Mouse (Mus musculus) hindbrain, embryonic 13.5 days (tissue): ENCODE results near the gene Chmp6. TPM values are rescaled to one million over a fixed set of nuclear protein-coding genes. Genes with fewer than 3 reads are reported as not detected.

ENCODE experiments used
- ATAC-seq: fragments of 200-750 bp; cut with Nextera tagmentation; 2 replicates; pipeline ENCODE4 v1.8.0; 2017; ENCODE audit warnings: moderate TSS enrichment; ENCODE audit not compliant: low FRiP score
- H3K27ac ChIP-seq: fragments of 300-500 bp; sonication (generic); 2 replicates; pipeline ENCODE4 v1.5.1; 2015; ENCODE audit warnings: inconsistent platforms, mild to moderate bottlenecking, moderate library complexity
- H3K27me3 ChIP-seq: fragments of 300-500 bp; sonication (generic); 2 replicates; pipeline ENCODE4 v1.6.1; 2015; ENCODE audit warnings: mild to moderate bottlenecking, inconsistent platforms
- H3K36me3 ChIP-seq: fragments of 300-500 bp; sonication (generic); 2 replicates; pipeline ENCODE4 v1.6.1; 2015; ENCODE audit warnings: mild to moderate bottlenecking, inconsistent platforms
- H3K4me1 ChIP-seq: fragments of 300-500 bp; sonication (generic); replicated peaks from 2 replicates; pipeline ENCODE4 v1.6.1; 2015; ENCODE audit warnings: inconsistent platforms
- H3K4me2 ChIP-seq: fragments of 300-500 bp; sonication (generic); 2 replicates; pipeline ENCODE4 v1.6.1; 2015; ENCODE audit warnings: inconsistent platforms, mild to moderate bottlenecking, moderate library complexity
- H3K4me3 ChIP-seq: fragments of 300-500 bp; sonication (generic); 2 replicates; pipeline ENCODE4 v1.5.1; 2015; ENCODE audit warnings: mild to moderate bottlenecking, inconsistent platforms
- H3K9ac ChIP-seq: fragments of 300-500 bp; sonication (generic); 2 replicates; pipeline ENCODE4 v1.6.1; 2015; ENCODE audit warnings: mild to moderate bottlenecking, inconsistent platforms
- H3K9me3 ChIP-seq: fragments of 300-500 bp; sonication (generic); 2 replicates; pipeline ENCODE4 v1.6.1; 2016; ENCODE audit warnings: inconsistent platforms
- WGBS: fragments of 180-500 bp; shearing (Covaris S2); methylation state at CpG from one replicate; pipeline ENCODE4 v1.1.7; 2015; 5-methylcytosine and 5-hydroxymethylcytosine counted together
- polyA plus RNA-seq: library from polyadenylated mRNA; unstranded; fragments of >200 nt; fragmentation: Nextera tagmentation; extraction: Ambion mirVana; gene quantifications from 2 replicates; pipeline ENCODE4 v1.2.1, GENCODE M21; 2015

Chmp6 gene
- polyA plus RNA-seq, 1 experiment from 2014 or later = 100 TPM

DNA sequence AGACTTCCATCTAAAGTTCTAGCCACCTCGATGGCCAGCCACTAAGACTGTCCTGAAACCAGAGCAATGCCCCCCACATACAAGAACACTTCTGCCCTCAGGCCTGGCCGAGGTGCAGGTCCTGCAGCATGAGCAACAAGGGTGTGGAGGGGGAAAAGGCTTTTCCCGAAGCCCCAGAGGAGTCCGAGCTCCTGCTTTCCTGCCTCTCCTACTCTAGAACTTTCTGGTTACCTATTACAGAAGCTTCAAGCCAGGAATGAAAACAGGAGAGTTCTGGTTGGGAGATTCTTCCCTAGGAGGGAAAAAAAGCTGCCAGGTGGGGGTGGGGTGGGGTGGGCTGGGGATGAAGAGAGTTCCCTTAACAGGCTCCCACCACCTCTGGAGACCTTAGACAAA lies 26.5 kb downstream of the Chmp6 start:
- H3K27ac ChIP-seq = no peak overlapping the region
- WGBS = 68% methylated on average over 4 of the region's 4 CpGs
- H3K9ac ChIP-seq = no peak overlapping the region
- no peaks in the 10 kb centered on the region for H3K9me3 ChIP-seq
- no peak overlapping the region for H3K4me2 ChIP-seq
- ATAC-seq = no peak
- peaks cover 85% of the 10 kb centered on the region for H3K4me1 ChIP-seq
- no peaks in the 10 kb centered on the region for H3K36me3 ChIP-seq
- H3K27me3 ChIP-seq = peaks cover 46% of the 10 kb centered on the region
- no peak overlapping the region for H3K4me3 ChIP-seq

DNA sequence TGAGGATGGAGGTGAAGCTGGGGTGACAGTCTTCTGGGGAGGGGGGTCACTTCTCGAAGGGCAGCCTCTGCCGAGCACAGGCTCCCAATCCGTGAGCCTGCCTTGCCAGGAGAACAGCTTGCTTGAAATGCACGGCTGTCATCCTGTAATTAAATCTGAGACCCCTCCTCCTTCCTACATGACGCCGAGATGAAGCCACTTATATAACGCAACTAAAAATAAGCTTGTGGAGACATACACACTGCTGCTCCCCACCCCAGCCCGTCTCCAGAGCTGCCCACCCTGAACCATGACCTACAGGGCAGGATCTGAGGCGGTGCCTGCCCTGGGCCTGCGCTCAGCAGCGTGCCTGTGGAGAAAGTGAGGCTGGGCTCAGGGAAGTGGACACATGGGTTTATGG lies 26.9 kb downstream of the Chmp6 start:
- Histone ChIP-seq H3K9me3 (no peaks in the 10 kb centered on the region), H3K4me1 (peaks cover 89% of the 10 kb centered on the region), H3K36me3 (no peaks in the 10 kb centered on the region), H3K4me3 (no peak overlapping the region), H3K4me2 (no peak overlapping the region), H3K27me3 (peaks cover 50% of the 10 kb centered on the region), H3K27ac (no peak overlapping the region), H3K9ac (no peak overlapping the region)
- ATAC-seq = no peak
- WGBS = 67% methylated on average over 11 of the region's 11 CpGs

DNA sequence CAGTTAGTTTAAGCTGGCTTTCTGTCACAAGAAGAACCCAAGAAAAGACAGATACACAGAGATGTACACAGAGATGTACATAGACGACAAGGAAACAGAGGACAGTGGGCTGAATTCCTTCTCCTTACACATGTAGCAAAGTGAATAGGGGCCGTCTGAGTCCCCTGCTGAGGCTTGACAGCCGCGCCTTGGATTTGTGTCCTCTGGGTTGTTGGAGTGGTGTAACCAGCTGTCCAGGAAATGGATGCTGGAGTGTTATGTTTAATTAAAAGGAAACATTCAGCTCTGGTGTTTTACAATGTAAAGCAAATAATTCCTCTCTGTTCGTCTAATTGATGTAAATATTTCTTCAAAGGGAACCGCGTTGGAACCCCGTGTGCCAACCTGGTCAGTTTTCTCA lies 28.6 kb downstream of the Chmp6 start:
- Histone ChIP-seq H3K4me2 (peak overlapping the region; percentile 95), H3K4me1 (peaks cover 77% of the 10 kb centered on the region), H3K9ac (peak overlapping the region; percentile 72), H3K36me3 (no peaks in the 10 kb centered on the region), H3K9me3 (no peaks in the 10 kb centered on the region), H3K4me3 (peak overlapping the region; percentile 59), H3K27ac (no peak overlapping the region), H3K27me3 (peaks cover 53% of the 10 kb centered on the region)
- 3% methylated on average over 8 of the region's 8 CpGs for WGBS
- ATAC-seq = no peak

DNA sequence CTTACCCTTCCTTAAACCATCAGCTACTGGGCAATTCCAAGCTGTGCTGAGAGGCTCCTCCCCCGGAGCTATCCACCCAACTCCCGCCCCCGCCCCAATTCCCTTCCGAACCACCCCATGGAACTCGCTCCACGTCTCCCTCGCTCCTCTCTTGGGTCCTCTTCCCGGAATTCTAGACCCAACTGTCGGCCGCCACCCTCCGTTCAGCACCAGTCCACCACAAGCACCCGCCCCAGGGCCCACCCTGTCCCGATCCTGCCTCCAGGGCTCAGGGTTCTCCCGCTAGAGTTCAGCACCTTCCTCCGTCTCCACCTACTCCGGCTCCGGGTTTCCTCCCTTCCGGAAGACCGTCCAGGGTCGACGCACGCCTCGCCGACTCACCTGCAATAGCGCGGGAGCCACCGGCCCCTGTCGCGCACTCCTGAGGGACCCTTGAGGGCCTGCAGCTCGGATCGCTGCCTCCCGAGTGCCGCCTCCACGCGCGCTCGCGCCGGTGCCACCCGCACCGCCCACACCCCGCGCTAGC lies 29.0 kb downstream of the Chmp6 start:
- peaks cover 53% of the 10 kb centered on the region for H3K27me3 ChIP-seq
- peak overlapping the region; percentile 75 for H3K27ac ChIP-seq
- H3K4me3 ChIP-seq = peak overlapping the region; percentile 59
- H3K9me3 ChIP-seq = no peaks in the 10 kb centered on the region
- peak overlapping the region; percentile 72 for H3K9ac ChIP-seq
- peak overlapping the region; percentile 95 for H3K4me2 ChIP-seq
- WGBS = 1% methylated on average over 43 of the region's 43 CpGs
- ATAC-seq = peak; percentile 65; the same call in 1 of the 2 replicates
- H3K36me3 ChIP-seq = no peaks in the 10 kb centered on the region
- peaks cover 73% of the 10 kb centered on the region for H3K4me1 ChIP-seq

DNA sequence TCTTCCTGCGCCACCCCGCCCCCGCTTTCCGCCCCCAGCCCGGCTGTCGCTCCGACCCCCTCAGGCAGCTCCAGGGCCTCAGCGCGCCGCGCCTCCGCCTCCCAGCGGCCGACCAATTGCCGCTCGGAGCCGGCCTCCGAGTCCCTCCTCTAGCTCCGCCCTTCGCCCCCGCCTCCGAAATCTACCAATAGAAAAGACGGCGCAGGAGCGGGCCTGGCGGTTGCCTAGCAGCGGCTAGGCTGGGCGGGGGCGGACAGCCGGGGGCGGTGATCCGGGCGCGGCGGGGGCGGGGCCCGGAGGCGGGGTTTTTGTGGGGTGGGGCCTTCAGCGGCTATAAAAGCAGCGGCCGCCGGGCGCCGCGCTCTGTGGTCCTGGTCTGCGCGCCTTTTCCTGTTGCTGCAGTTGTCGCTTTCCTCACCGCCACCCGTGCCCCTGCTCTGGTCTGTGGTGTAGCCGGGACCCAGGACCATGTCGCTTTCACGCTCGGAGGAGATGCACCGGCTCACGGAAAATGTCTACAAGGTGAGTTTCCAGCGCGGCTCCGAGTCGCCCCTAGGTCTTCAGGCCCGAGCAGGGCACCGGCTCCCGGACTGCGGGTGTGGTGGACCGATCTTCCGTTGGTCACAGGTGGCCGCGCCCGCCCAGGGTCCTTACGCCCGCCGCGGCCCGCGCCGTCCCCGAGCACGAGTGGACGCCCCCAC lies 29.6 kb downstream of the Chmp6 start, which contains the start of gene Baiap2:
TSS of gene Baiap2 (plus strand) at position 37 of the 701 bp plus-strand sequence.
- Histone ChIP-seq H3K4me1 (peaks cover 69% of the 10 kb centered on the region), H3K27ac (peak within 1 kb of the TSS; percentile 75), H3K9me3 (no peaks in the 10 kb centered on the region), H3K4me3 (peak within 1 kb of the TSS; percentile 59), H3K9ac (peak within 1 kb of the TSS; percentile 81), H3K4me2 (peak within 1 kb of the TSS; percentile 95), H3K36me3 (no peaks in the 10 kb centered on the region), H3K27me3 (peaks cover 49% of the 10 kb centered on the region)
- WGBS = 2% methylated on average over 73 of the region's 79 CpGs
- ATAC-seq = peak; percentile 96

DNA sequence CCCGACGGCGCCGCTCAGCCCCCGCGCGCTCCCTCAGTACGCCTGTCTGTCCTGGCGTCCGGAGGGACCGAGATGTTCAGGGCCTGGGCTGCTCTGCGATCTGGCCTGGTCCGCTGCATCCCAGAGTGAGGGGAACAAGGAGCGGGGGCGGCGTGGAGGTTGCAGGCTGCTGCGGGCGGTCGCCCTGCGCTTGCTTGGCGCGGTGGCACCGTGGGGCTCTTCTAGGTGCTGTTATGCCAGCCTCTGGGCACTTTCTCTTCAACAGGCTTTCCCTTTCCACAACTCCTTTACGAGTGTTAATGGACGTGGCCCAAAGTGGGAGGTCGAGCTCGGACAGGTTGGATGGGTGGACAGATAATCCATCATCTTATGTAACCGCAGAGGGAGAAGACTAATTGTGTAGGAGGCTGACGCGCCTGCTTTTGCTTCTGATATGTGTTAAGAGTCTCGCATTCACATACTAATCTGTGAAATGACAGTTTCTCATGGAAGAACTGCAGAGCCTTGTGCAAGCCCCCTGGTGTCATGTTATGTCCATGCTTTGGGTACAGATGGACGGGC lies 30.3 kb downstream of the Chmp6 start:
- no peaks in the 10 kb centered on the region for H3K9me3 ChIP-seq
- WGBS = 5% methylated on average over 32 of the region's 32 CpGs
- peak overlapping the region; percentile 59 for H3K4me3 ChIP-seq
- H3K27me3 ChIP-seq = peaks cover 43% of the 10 kb centered on the region
- peak overlapping the region; percentile 81 for H3K9ac ChIP-seq
- H3K4me1 ChIP-seq = peaks cover 69% of the 10 kb centered on the region
- peak; percentile 15 for ATAC-seq
- peak overlapping the region; percentile 44; the same call in 1 of the 2 replicates for H3K27ac ChIP-seq
- H3K36me3 ChIP-seq = no peaks in the 10 kb centered on the region
- H3K4me2 ChIP-seq = peak overlapping the region; percentile 95

DNA sequence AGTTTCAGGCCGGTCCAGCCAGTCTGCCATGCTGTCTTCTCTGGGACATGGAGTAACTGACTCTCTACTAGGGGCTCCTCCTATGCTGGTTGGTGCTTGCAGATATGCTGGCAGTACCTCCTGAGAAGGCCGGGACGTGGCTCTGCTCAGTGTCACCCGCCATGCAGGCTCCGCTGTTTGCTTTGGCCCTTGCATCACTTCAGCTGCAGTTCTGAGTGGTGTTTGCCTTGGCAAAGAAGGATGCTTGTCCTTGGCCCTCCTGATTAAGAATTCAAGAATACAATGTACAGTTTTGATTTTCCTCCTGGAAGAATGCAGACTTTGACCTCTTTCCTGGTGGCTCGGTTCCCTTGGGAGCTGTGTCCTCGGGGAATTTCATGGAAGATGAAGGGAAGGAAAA lies 32.1 kb downstream of the Chmp6 start:
- ATAC-seq = no peak
- Histone ChIP-seq H3K9ac (no peak overlapping the region), H3K4me2 (peak overlapping the region; percentile 95; the same call in 1 of the 2 replicates), H3K4me1 (peaks cover 56% of the 10 kb centered on the region), H3K9me3 (no peaks in the 10 kb centered on the region), H3K27me3 (peaks cover 30% of the 10 kb centered on the region), H3K36me3 (no peaks in the 10 kb centered on the region), H3K27ac (no peak overlapping the region), H3K4me3 (no peak overlapping the region)
- 88% methylated on average over 7 of the region's 7 CpGs for WGBS

DNA sequence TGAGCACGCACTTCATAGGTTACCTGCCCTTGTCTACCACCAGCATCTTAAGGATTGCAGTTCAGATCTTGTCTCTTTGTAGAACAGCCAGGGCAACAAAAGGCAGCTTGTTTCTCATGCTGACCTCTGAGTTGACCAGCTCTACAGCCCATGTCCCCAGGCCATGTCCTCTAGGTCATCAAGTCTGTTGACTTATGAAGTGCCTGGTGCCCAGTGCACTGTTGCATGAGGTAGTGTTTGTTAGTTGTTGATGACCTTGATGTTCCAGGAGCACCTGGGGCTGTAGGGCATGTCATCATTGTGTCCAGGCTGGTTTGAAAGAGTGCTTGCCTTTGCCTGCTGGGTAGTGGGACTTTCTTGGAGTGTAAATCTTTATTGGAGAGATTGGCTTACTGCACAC lies 34.2 kb downstream of the Chmp6 start:
- H3K27me3 ChIP-seq = peaks cover 18% of the 10 kb centered on the region; the same call in 1 of the 2 replicates
- H3K27ac ChIP-seq = no peak overlapping the region
- no peaks in the 10 kb centered on the region for H3K36me3 ChIP-seq
- no peak for ATAC-seq
- H3K9ac ChIP-seq = no peak overlapping the region
- H3K4me3 ChIP-seq = no peak overlapping the region
- no peak overlapping the region for H3K4me2 ChIP-seq
- H3K9me3 ChIP-seq = no peaks in the 10 kb centered on the region
- 96% methylated on average over 1 of the region's 1 CpGs for WGBS
- H3K4me1 ChIP-seq = peaks cover 41% of the 10 kb centered on the region

DNA sequence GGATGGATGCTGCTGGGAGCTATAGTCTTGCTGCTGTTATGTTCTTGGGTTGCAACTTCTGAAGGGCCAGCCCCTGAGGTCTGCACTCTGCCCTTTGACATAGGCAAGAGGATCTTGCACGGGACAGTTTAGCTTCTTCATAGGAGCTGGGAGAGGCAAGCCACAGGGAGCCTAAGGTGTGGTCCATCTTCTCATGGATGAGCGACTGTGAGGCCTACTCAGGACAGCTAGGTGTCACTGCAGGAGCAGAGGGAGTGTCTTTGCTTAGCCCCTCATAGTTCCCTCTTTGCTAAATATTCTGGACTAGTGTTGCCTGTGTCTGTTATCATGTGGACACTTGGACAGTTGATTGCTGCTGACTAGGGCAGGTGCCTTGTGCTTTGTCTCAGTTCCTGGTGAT lies 34.7 kb downstream of the Chmp6 start:
- WGBS = 56% methylated on average over 2 of the region's 2 CpGs
- no peak for ATAC-seq

DNA sequence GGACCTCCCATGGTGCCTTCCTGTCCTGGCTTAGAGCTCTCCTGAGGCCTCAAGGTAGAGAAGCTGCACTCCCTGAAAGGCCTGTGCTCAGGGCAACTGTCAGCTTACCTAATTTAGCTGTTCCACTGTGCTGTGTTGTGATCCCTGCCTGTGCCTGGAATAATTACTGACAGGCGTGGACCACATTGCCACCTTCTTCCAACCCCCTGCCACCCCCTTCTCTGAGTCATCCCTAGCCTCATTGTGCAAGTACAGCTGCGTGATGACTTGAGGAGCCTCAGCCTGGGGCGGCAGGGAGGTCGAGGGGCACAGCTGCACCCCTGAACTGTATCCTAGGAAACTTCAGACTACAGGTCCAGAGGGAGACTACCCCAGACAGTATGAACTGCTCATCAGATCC lies 35.1 kb downstream of the Chmp6 start:
- H3K9me3 ChIP-seq = no peaks in the 10 kb centered on the region
- H3K27me3 ChIP-seq = peaks cover 18% of the 10 kb centered on the region; the same call in 1 of the 2 replicates
- no peak for ATAC-seq
- H3K9ac ChIP-seq = 0 out of 2 replicates have a peak overlapping the region, but pooled peaks have one; percentile 2
- no peak overlapping the region for H3K27ac ChIP-seq
- no peak overlapping the region for H3K4me3 ChIP-seq
- H3K4me2 ChIP-seq = no peak overlapping the region
- peaks cover 43% of the 10 kb centered on the region for H3K4me1 ChIP-seq
- no peaks in the 10 kb centered on the region for H3K36me3 ChIP-seq
- WGBS = 62% methylated on average over 4 of the region's 4 CpGs

More for the DNA sequence above, 34.7 kb downstream of the Chmp6 start:
- H3K9me3 ChIP-seq = no peaks in the 10 kb centered on the region
- H3K9ac ChIP-seq = no peak overlapping the region
- no peak overlapping the region for H3K27ac ChIP-seq
- no peaks in the 10 kb centered on the region for H3K36me3 ChIP-seq
- no peak overlapping the region for H3K4me2 ChIP-seq
- H3K4me3 ChIP-seq = no peak overlapping the region
- peaks cover 46% of the 10 kb centered on the region for H3K4me1 ChIP-seq
- peaks cover 18% of the 10 kb centered on the region; the same call in 1 of the 2 replicates for H3K27me3 ChIP-seq

DNA sequence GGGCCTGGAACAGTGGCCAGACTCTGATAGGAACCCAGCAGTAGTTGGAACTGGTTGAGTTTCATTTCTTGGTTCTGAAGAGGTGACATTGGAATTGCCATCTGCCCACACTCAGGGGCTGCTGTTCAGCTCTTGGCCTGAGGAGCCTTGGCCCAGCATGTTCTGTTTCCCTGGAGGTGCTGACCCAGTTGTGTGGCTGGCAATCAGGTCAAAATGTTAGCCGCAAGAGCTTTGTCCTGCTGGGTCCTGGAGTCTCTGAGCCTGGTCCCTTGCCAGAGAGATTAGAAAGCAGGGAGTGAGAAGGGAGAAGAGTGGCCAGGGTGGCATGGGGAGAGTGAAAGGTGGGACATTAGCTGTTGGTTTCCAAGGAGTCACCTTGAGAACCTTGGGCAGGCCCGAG lies 35.6 kb downstream of the Chmp6 start:
- Histone ChIP-seq H3K4me1 (peaks cover 38% of the 10 kb centered on the region), H3K27ac (no peak overlapping the region), H3K36me3 (no peaks in the 10 kb centered on the region), H3K27me3 (peaks cover 17% of the 10 kb centered on the region; the same call in 1 of the 2 replicates), H3K9ac (0 out of 2 replicates have a peak overlapping the region, but pooled peaks have one; percentile 2), H3K4me3 (no peak overlapping the region), H3K9me3 (no peaks in the 10 kb centered on the region), H3K4me2 (no peak overlapping the region)
- 86% methylated on average over 2 of the region's 2 CpGs for WGBS
- ATAC-seq = no peak

DNA sequence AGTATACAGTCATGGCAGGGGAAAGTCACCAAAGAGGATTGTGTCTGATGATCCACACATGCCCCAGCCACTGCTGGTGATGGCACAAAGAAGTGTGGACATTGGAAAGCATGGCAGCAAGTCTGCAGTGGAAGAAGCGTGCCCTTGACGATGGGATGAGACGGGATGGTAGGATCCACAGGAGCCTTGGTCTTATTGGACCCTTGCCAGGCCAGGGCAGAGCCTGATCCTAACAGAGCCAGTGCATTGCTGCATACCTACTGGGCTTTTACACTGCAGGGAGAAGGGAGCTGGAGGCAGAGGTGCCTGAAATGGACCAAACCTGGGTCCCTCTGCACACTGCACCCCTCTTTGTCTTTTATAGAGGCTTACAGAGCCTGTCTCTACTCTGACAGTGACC lies 37.3 kb downstream of the Chmp6 start:
- H3K4me1 ChIP-seq = peaks cover 23% of the 10 kb centered on the region
- WGBS = 88% methylated on average over 3 of the region's 3 CpGs
- no peak for ATAC-seq
- H3K9me3 ChIP-seq = no peaks in the 10 kb centered on the region
- H3K4me3 ChIP-seq = no peak overlapping the region
- H3K9ac ChIP-seq = no peak overlapping the region
- H3K27me3 ChIP-seq = 0 out of 2 replicates have a peak, but pooled peaks cover 2% of the 10 kb centered on the region
- H3K4me2 ChIP-seq = no peak overlapping the region
- H3K27ac ChIP-seq = no peak overlapping the region
- no peaks in the 10 kb centered on the region for H3K36me3 ChIP-seq
